Mouse (Mus musculus) spleen, adult 2 months (tissue): ENCODE measurements around the gene Sema6d. TPM values are rescaled to one million over a fixed set of nuclear protein-coding genes. Genes with fewer than 3 reads are reported as not detected.

Source experiments
- DNase-seq, 2 experiments: peaks; one replicate each; pipeline versions ENCODE4 v3.0.0 to v3.0.0-alpha.2; 2012 to 2021; ENCODE audit warnings: low spot score in 2 of 2, low read depth in 1 of 2
- H3K27ac ChIP-seq: fragments of 200-500 bp; 2 replicates; pipeline ENCODE4 v1.5.1; 2012; ENCODE audit warnings: low read length, inconsistent platforms; ENCODE audit not compliant: insufficient read depth
- H3K27me3 ChIP-seq: fragments of 200-500 bp; 2 replicates; pipeline ENCODE4 v1.6.1; 2012; ENCODE audit warnings: mild to moderate bottlenecking, moderate library complexity, low read length, inconsistent platforms; ENCODE audit not compliant: control insufficient read depth, insufficient read depth
- H3K36me3 ChIP-seq: fragments of 200-500 bp; 2 replicates; pipeline ENCODE4 v1.6.1; 2012; ENCODE audit warnings: mild to moderate bottlenecking, low read length, inconsistent platforms; ENCODE audit not compliant: control insufficient read depth, insufficient read depth
- H3K4me1 ChIP-seq: fragments of 200-500 bp; 2 replicates; pipeline ENCODE4 v1.6.1; 2011; ENCODE audit warnings: inconsistent platforms; ENCODE audit not compliant: control insufficient read depth, insufficient read depth, insufficient read length
- H3K4me3 ChIP-seq: fragments of 200-500 bp; 2 replicates; pipeline ENCODE4 v1.5.1; 2011; ENCODE audit warnings: mild to moderate bottlenecking, inconsistent platforms; ENCODE audit not compliant: insufficient read depth, insufficient read length; ENCODE audit errors: extremely low read depth
- CTCF ChIP-seq: fragments of 200-500 bp; IDR thresholded peaks from 2 replicates; pipeline ENCODE4 v1.5.1; 2011; ENCODE audit warnings: mild to moderate bottlenecking, inconsistent platforms; ENCODE audit not compliant: insufficient read depth, insufficient read length, insufficient replicate concordance; ENCODE audit errors: extremely low read depth
- POLR2A ChIP-seq: fragments of 200-500 bp; IDR thresholded peaks from 2 replicates; pipeline ENCODE4 v1.6.1; 2011; ENCODE audit warnings: low read depth, low read length, inconsistent platforms
- WGBS: fragments of 180-500 bp; shearing (Covaris S2); methylation state at CpG from one replicate; pipeline ENCODE4 v1.1.7; 2018; 5-methylcytosine and 5-hydroxymethylcytosine counted together
- polyA plus RNA-seq: library from polyadenylated mRNA; depleted of rRNA; stranded (reverse); fragments of >200 nt; gene quantifications from 2 replicates; pipeline ENCODE4 v1.2.3, GENCODE M21; 2012

Sema6d gene
- polyA plus RNA-seq, 1 experiment: 8.9 TPM

GRCm38 (mm10) chr2:124639221-124639963 is 549.6 kb downstream of the Sema6d start:
- H3K4me1 ChIP-seq: no peaks in the 10 kb centered on the region
- no peaks in the 10 kb centered on the region for H3K27me3 ChIP-seq
- H3K27ac ChIP-seq: no peak overlapping the region
- no peak overlapping the region for H3K4me3 ChIP-seq
- no peak for TF ChIP-seq CTCF
- TF ChIP-seq POLR2A: no peak
- WGBS: 84% methylated on average over 5 of the region's 5 CpGs
- no peak for DNase-seq
- no peaks in the 10 kb centered on the region for H3K36me3 ChIP-seq

- Histone ChIP-seq H3K4me3 (no peak overlapping the region), H3K27ac (no peak overlapping the region), H3K27me3 (no peaks in the 10 kb centered on the region), H3K4me1 (no peaks in the 10 kb centered on the region), H3K36me3 (no peaks in the 10 kb centered on the region)
- WGBS: 76% methylated on average over 6 of the region's 6 CpGs
- no peak for DNase-seq
- TF ChIP-seq POLR2A (no peak), CTCF (no peak)
Measured at GRCm38 (mm10) chr2:124640500-124641193, 550.9 kb downstream of the Sema6d start.

GRCm38 (mm10) chr2:124641194-124641558 is 551.4 kb downstream of the Sema6d start:
- H3K27me3 ChIP-seq: no peaks in the 10 kb centered on the region
- TF ChIP-seq POLR2A (no peak), CTCF (no peak)
- no peaks in the 10 kb centered on the region for H3K4me1 ChIP-seq
- WGBS: 73% methylated on average over 5 of the region's 5 CpGs
- H3K4me3 ChIP-seq: no peak overlapping the region
- no peak overlapping the region for H3K27ac ChIP-seq
- no peaks in the 10 kb centered on the region for H3K36me3 ChIP-seq
- no peak for DNase-seq

- 79% methylated on average over 3 of the region's 3 CpGs for WGBS
- Histone ChIP-seq H3K27ac (no peak overlapping the region), H3K36me3 (no peaks in the 10 kb centered on the region), H3K27me3 (no peaks in the 10 kb centered on the region), H3K4me1 (no peaks in the 10 kb centered on the region), H3K4me3 (no peak overlapping the region)
- no peak for DNase-seq
- TF ChIP-seq CTCF: no peak
- TF ChIP-seq POLR2A: no peak
Measured at GRCm38 (mm10) chr2:124642131-124642530, 552.4 kb downstream of the Sema6d start.

GRCm38 (mm10) chr2:124650609-124651008 is 560.8 kb downstream of the Sema6d start:
- Histone ChIP-seq H3K4me3 (no peak overlapping the region), H3K36me3 (no peaks in the 10 kb centered on the region)
- no peak for DNase-seq

GRCm38 (mm10) chr2:124651146-124651545 is 561.4 kb downstream of the Sema6d start:
- Histone ChIP-seq H3K4me1 (no peaks in the 10 kb centered on the region), H3K4me3 (no peak overlapping the region), H3K27ac (no peak overlapping the region), H3K36me3 (no peaks in the 10 kb centered on the region), H3K27me3 (no peaks in the 10 kb centered on the region)
- 79% methylated on average over 5 of the region's 5 CpGs for WGBS
- DNase-seq: no peak
- no peak for TF ChIP-seq CTCF
- TF ChIP-seq POLR2A: no peak

More at GRCm38 (mm10) chr2:124650609-124651008, 560.8 kb downstream of the Sema6d start:
- no peaks in the 10 kb centered on the region for H3K27me3 ChIP-seq
- TF ChIP-seq CTCF (no peak), POLR2A (no peak)
- H3K4me1 ChIP-seq: no peaks in the 10 kb centered on the region
- H3K27ac ChIP-seq: no peak overlapping the region
- 86% methylated on average over 2 of the region's 2 CpGs for WGBS

- Histone ChIP-seq H3K4me1 (no peaks in the 10 kb centered on the region), H3K36me3 (no peaks in the 10 kb centered on the region)
- 90% methylated on average over 7 of the region's 7 CpGs for WGBS
Measured at GRCm38 (mm10) chr2:124653161-124653560, 563.4 kb downstream of the Sema6d start.

More at GRCm38 (mm10) chr2:124653161-124653560, 563.4 kb downstream of the Sema6d start:
- H3K4me3 ChIP-seq: no peak overlapping the region
- no peaks in the 10 kb centered on the region for H3K27me3 ChIP-seq
- no peak for DNase-seq
- TF ChIP-seq POLR2A (no peak), CTCF (no peak)
- no peak overlapping the region for H3K27ac ChIP-seq
